Mouse (Mus musculus): ENCODE results near the gene Polr3b. TPM values are rescaled to one million over a fixed set of nuclear protein-coding genes. Genes with fewer than 3 reads are reported as not detected.
A peak's percentile ranks its signal among the peaks of the same experiment; 100 is the strongest.

Gene Polr3b
- polyA plus RNA-seq, 1 experiment = 5.1 TPM

DNA sequence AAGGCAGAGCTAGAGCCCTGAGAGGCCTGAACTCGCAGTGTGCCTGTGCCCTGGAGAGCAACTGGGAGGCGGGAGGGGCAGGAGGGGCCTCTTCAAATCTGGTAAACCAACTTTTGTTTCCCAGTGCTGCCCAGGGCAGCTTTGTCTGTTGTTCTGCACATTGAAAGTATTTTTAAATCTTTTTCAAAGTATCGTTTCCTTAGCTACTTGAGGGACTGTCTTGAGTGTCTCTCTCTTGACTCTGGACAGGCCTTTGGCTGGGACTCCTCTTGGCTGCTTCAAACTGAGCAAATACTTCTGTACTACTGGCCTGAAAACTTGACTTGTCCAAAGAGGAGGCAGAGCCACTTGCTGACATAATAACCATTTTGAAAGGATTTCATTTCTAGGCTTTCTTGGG is 11.3 kb upstream of the Polr3b start:
- H3K27ac ChIP-seq (ENCODE audit: insufficient read depth, low read depth, low read length) = no peak overlapping the region
- H3K4me1 ChIP-seq (ENCODE audit: control insufficient read depth, insufficient read depth, low read length) = no peaks in the 10 kb centered on the region
- TF ChIP-seq CTCF (conservative IDR thresholded peaks at IDR 0.05; ENCODE audit: insufficient read depth, insufficient read length, low read depth, low read length) = no peak
- no peak for TF ChIP-seq POLR2A (IDR thresholded peaks at IDR 0.05; ENCODE audit: low read depth, low read length)
- peaks cover 3% of the 10 kb centered on the region; the same call in 1 of the 2 replicates for H3K36me3 ChIP-seq (ENCODE audit: control insufficient read depth, insufficient read depth, low read length)
- no peak for DNase-seq
- WGBS = 73% methylated on average over 3 of the region's 3 CpGs
- no peak overlapping the region for H3K4me3 ChIP-seq (ENCODE audit: insufficient read depth, low read depth, low read length)
- H3K27me3 ChIP-seq (replicated peaks; ENCODE audit: control insufficient read depth, insufficient read depth, low read length) = no peaks in the 10 kb centered on the region

DNA sequence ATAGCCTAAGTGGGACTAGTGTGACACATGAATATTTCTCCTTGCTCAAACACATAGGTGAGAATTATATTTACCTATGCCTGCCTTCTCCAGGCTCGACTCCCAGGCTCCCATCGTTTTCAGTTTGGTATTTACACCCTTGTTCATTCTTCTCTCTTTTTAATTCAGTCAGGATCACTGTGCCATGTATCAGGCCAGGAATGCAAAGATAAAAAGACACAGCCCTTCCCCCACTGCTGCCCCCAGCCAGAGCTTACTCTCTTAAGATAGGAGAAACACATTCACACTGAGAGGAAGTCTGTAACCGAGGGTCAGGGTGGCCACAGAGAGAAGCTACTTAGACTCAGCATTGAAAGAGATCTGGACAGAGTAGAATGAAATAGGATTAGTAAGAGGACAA is 10.4 kb upstream of the Polr3b start:
- no peak for TF ChIP-seq CTCF (conservative IDR thresholded peaks at IDR 0.05; ENCODE audit: insufficient read depth, insufficient read length, low read depth, low read length)
- H3K27ac ChIP-seq (ENCODE audit: insufficient read depth, low read depth, low read length) = no peak overlapping the region
- DNase-seq = no peak
- H3K4me3 ChIP-seq (ENCODE audit: insufficient read depth, low read depth, low read length) = no peak overlapping the region
- 73% methylated on average over 3 of the region's 3 CpGs for WGBS
- no peaks in the 10 kb centered on the region for H3K27me3 ChIP-seq (replicated peaks; ENCODE audit: control insufficient read depth, insufficient read depth, low read length)
- no peaks in the 10 kb centered on the region for H3K4me1 ChIP-seq (ENCODE audit: control insufficient read depth, insufficient read depth, low read length)
- peaks cover 3% of the 10 kb centered on the region; the same call in 1 of the 2 replicates for H3K36me3 ChIP-seq (ENCODE audit: control insufficient read depth, insufficient read depth, low read length)

DNA sequence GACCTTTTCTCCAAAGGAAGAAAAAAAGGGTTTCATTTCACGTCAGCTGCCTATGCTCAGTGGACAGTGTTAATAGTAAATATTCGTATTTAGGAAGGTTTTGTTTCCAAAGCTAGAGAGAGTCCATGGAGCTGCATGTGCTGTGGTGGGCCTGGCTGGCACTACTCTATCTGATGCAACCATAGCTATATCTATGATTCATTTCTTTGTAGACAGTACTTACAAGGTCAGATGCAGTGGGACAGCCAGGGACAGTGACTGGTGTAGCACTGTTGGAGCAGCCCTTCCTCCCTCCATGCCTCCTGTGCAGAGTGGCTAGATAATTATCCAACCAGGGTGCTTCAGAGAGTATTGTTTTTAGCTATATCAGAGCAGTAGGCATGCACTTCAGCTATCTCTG is 9.8 kb upstream of the Polr3b start:
- Histone ChIP-seq H3K36me3 (ENCODE audit: control insufficient read depth, insufficient read depth, low read length) (peaks cover 2% of the 10 kb centered on the region; the same call in 1 of the 2 replicates), H3K27me3 (replicated peaks; ENCODE audit: control insufficient read depth, insufficient read depth, low read length) (no peaks in the 10 kb centered on the region), H3K27ac (ENCODE audit: insufficient read depth, low read depth, low read length) (no peak overlapping the region), H3K4me1 (ENCODE audit: control insufficient read depth, insufficient read depth, low read length) (no peaks in the 10 kb centered on the region), H3K4me3 (ENCODE audit: insufficient read depth, low read depth, low read length) (no peak overlapping the region)
- TF ChIP-seq POLR2A (IDR thresholded peaks at IDR 0.05; ENCODE audit: low read depth, low read length) (no peak), CTCF (conservative IDR thresholded peaks at IDR 0.05; ENCODE audit: insufficient read depth, insufficient read length, low read depth, low read length) (no peak)
- no peak for DNase-seq
- 78% methylated on average over 2 of the region's 2 CpGs for WGBS

DNA sequence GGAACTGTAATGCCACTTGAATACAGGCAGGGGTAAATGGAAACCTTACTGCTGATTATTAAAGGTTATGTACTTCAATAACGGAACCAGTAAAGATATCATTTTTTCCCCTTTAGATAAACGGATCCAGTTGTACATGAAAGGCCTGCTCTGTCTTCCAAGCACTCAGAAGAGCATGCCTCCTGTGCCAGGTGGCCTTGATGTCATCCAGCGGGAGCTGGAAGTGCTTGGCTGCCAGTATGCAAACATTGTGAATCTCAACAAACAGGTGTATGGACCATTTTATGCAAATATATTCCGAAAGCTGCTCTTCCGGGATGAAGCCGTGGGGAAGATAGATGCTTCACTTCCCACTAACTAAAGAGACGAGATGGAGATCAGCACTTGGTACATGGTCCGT is 8.7 kb upstream of the Polr3b start:
- Histone ChIP-seq H3K4me3 (ENCODE audit: insufficient read depth, low read depth, low read length) (no peak overlapping the region), H3K27me3 (replicated peaks; ENCODE audit: control insufficient read depth, insufficient read depth, low read length) (no peaks in the 10 kb centered on the region), H3K36me3 (ENCODE audit: control insufficient read depth, insufficient read depth, low read length) (peaks cover 1% of the 10 kb centered on the region; the same call in 1 of the 2 replicates), H3K27ac (ENCODE audit: insufficient read depth, low read depth, low read length) (no peak overlapping the region), H3K4me1 (ENCODE audit: control insufficient read depth, insufficient read depth, low read length) (no peaks in the 10 kb centered on the region)
- TF ChIP-seq CTCF (conservative IDR thresholded peaks at IDR 0.05; ENCODE audit: insufficient read depth, insufficient read length, low read depth, low read length) = no peak
- no peak for DNase-seq
- 88% methylated on average over 8 of the region's 8 CpGs for WGBS

DNA sequence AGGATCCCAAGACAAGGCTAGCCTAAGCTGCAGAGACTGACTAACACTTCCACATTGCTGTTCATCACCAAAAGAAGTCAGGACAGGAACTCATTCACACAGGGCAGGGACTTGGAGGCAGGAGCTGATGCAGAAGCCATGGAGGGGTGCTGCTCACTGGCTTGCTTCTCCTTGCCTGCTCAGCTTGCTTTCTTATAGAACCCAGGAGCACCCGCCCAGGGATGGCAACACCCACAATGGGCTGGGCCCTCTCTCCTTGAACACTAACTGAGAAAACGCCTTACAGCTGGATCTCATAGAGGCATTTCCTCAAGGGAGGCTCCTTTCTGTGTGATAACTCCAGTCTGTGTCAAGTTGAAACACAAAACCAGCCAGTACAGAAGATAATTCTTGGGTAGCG is 7.0 kb upstream of the Polr3b start:
- 80% methylated on average over 3 of the region's 3 CpGs for WGBS

DNA sequence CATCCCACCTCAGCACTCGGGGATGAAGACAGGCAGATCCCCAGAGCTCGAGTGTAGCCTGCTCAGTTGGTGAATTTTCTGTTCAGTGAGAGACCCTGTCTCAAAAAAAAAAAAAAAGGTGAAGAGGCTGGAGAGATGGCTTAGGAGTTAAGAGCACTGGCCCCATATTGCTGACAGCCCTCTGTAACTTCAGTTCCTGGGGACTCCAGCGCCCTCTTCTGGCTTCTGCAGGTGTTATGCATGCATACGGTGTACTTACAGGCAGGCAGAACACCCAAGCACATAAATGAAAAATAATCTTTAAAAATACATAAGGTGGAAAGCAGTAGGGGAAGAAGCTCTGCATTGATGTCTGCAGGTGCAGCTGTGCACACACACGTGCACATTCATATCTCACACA is 9.1 kb downstream of the Polr3b start:
- H3K27me3 ChIP-seq (replicated peaks; ENCODE audit: control insufficient read depth, insufficient read depth, low read length) = no peaks in the 10 kb centered on the region
- TF ChIP-seq POLR2A (IDR thresholded peaks at IDR 0.05; ENCODE audit: low read depth, low read length) (no peak), CTCF (conservative IDR thresholded peaks at IDR 0.05; ENCODE audit: insufficient read depth, insufficient read length, low read depth, low read length) (peak; percentile 52)
- no peaks in the 10 kb centered on the region for H3K4me1 ChIP-seq (ENCODE audit: control insufficient read depth, insufficient read depth, low read length)
- H3K36me3 ChIP-seq (ENCODE audit: control insufficient read depth, insufficient read depth, low read length) = peaks cover 3% of the 10 kb centered on the region
- no peak for DNase-seq
- H3K4me3 ChIP-seq (ENCODE audit: insufficient read depth, low read depth, low read length) = no peak overlapping the region
- WGBS = 68% methylated on average over 5 of the region's 5 CpGs
- no peak overlapping the region for H3K27ac ChIP-seq (ENCODE audit: insufficient read depth, low read depth, low read length)

More for the DNA sequence above, 7.0 kb upstream of the Polr3b start:
- Histone ChIP-seq H3K4me1 (ENCODE audit: control insufficient read depth, insufficient read depth, low read length) (no peaks in the 10 kb centered on the region), H3K4me3 (ENCODE audit: insufficient read depth, low read depth, low read length) (no peak overlapping the region), H3K27ac (ENCODE audit: insufficient read depth, low read depth, low read length) (no peak overlapping the region), H3K27me3 (replicated peaks; ENCODE audit: control insufficient read depth, insufficient read depth, low read length) (no peaks in the 10 kb centered on the region), H3K36me3 (ENCODE audit: control insufficient read depth, insufficient read depth, low read length) (peaks cover 1% of the 10 kb centered on the region; the same call in 1 of the 2 replicates)
- DNase-seq = no peak
- TF ChIP-seq CTCF (conservative IDR thresholded peaks at IDR 0.05; ENCODE audit: insufficient read depth, insufficient read length, low read depth, low read length) (no peak), POLR2A (IDR thresholded peaks at IDR 0.05; ENCODE audit: low read depth, low read length) (no peak)

DNA sequence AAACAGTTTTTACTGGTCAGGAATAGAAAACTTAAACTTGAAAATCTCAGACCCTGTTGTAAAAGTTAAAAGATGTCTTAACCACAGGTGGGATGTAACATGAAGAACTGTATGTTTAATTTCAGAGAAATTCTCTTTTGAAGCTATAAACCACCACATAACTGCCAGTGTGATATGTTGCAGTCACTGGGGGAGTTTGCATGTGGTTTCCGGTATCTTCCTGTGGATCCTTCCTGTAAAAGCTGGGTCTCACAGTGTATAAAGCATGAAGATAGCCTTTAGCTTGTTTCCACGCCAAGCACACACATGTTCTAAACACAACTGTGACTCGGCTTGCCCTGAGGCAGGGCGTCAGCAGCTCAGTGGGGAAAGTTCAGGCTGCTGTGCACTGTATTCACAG is 9.9 kb downstream of the Polr3b start:
- TF ChIP-seq CTCF (conservative IDR thresholded peaks at IDR 0.05; ENCODE audit: insufficient read depth, insufficient read length, low read depth, low read length) = no peak
- no peak for TF ChIP-seq POLR2A (IDR thresholded peaks at IDR 0.05; ENCODE audit: low read depth, low read length)
- Histone ChIP-seq H3K4me1 (ENCODE audit: control insufficient read depth, insufficient read depth, low read length) (no peaks in the 10 kb centered on the region), H3K4me3 (ENCODE audit: insufficient read depth, low read depth, low read length) (no peak overlapping the region), H3K36me3 (ENCODE audit: control insufficient read depth, insufficient read depth, low read length) (peaks cover 3% of the 10 kb centered on the region), H3K27me3 (replicated peaks; ENCODE audit: control insufficient read depth, insufficient read depth, low read length) (no peaks in the 10 kb centered on the region), H3K27ac (ENCODE audit: insufficient read depth, low read depth, low read length) (no peak overlapping the region)
- 89% methylated on average over 4 of the region's 4 CpGs for whole genome bisulfite sequencing
- DNase-seq = no peak

DNA sequence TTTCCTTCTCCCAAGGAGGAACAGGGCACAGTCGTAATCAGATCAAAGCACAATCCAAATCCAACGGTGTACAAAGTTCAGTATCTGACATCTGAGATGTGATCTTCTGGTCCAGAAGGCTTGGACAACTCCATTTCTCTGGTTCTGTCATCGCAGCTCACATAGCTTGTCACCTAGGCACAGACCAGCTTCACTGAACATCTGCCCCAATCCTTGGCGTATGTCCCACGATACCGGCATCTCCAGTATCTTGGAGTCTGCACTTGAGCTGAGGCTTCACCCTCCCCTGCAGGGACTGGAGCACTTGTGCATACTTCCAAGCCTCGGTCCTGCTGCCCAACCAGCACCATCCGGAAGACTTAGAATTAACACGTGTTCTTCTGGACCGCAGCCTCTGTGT is 14.6 kb downstream of the Polr3b start:
- peaks cover 5% of the 10 kb centered on the region for H3K36me3 ChIP-seq (ENCODE audit: control insufficient read depth, insufficient read depth, low read length)
- 92% methylated on average over 10 of the region's 10 CpGs for WGBS

More for the DNA sequence above, 14.6 kb downstream of the Polr3b start:
- H3K27me3 ChIP-seq (replicated peaks; ENCODE audit: control insufficient read depth, insufficient read depth, low read length) = no peaks in the 10 kb centered on the region
- H3K4me1 ChIP-seq (ENCODE audit: control insufficient read depth, insufficient read depth, low read length) = no peaks in the 10 kb centered on the region
- no peak overlapping the region for H3K4me3 ChIP-seq (ENCODE audit: insufficient read depth, low read depth, low read length)
- TF ChIP-seq POLR2A (IDR thresholded peaks at IDR 0.05; ENCODE audit: low read depth, low read length) = no peak
- no peak for TF ChIP-seq CTCF (conservative IDR thresholded peaks at IDR 0.05; ENCODE audit: insufficient read depth, insufficient read length, low read depth, low read length)
- H3K27ac ChIP-seq (ENCODE audit: insufficient read depth, low read depth, low read length) = no peak overlapping the region
- DNase-seq = no peak
